Mouse (Mus musculus) cerebellum, adult 18-20 months (tissue): ENCODE measurements around the gene Colca2.

ENCODE experiments used
- DNase-seq, 2 experiments: peaks; one replicate each; pipeline ENCODE4 v3.0.0; 2021

Colca2 gene

GRCm38 (mm10) chr9:51271073-51271472, 7.3 kb downstream of the Colca2 start:
- DNase-seq: no peak

DNA sequence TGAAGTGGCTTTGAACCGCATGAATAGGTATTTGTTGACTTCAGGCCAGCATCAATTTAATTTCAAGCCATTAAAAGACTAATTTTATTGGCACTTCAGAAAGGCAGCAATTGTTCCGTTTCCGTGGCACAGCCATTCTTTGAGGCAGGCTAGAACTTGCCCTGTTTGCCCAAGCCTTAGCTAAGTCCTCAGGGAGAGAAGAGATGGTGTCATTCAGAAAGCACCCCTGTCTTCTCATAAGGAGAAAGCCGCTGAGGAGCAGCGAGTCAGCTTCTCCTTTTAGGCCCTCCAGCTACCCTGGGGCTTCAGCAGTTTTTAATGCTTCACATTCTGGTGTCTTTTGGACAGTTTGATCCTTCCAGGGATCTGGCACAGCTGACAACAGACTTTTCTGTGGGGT, 9.5 kb downstream of the Colca2 start:
- DNase-seq: no peak

GRCm38 (mm10) chr9:51258426-51258825, 19.9 kb downstream of the Colca2 start:
- no peak for DNase-seq

GRCm38 (mm10) chr9:51256780-51257502, 21.4 kb downstream of the Colca2 start:
- no peak for DNase-seq

GRCm38 (mm10) chr9:51238741-51239385, 39.5 kb downstream of the Colca2 start:
- no peak for DNase-seq

DNA sequence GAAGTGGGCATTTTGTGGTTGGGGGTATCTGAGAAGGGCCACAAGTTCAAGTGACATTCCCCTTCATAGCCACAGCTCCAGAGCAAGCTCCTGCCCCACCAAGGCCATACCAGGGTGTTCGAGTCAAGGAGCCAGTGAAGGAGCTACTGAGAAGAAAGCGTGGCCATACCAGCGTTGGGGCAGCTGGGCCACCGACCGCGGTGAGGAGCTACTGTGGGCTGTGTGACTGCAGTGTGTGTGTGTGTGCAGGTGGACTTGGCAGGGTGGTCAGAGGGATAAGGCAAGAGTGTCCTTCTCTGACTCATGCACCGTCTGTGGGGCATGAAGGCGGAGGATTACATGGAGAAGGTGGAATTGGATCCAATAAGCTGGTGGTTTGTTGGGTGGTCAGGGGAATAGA, 46.2 kb downstream of the Colca2 start:
- no peak for DNase-seq

DNA sequence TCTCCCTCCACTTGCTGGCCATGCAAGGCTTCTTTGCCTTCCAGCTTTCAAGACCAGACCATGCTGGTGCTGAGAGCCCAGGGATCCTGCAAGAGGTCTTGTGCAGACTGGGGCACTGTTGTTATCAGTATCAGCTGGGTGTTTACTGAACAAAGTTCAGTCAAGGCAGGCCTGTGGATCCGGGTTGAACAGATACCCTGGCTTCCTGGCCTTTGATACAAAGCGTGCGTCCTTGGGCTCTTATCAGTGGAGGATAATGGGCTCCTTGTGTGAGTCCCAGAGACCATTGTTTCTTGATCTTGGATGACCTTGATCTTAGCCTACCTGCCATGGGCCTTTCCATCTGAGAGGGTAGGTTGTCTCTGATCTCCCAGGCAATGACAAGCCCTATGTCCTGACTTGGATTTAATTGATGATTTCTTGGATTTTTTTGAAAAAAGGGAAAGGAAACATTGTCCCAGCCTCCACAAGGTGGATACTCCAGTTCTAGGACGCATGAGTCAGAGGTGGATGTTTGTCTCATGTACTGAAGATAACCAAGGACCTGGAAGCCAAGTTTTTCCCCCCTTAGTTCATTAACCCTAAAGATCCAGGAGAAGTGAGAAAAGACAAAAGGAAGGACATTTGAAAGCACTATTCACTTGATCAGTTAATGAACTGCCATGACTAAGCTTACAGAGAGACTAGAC, 47.5 kb downstream of the Colca2 start:
- no peak for DNase-seq

- no peak for DNase-seq
Measured at GRCm38 (mm10) chr9:51225636-51226166, 52.7 kb downstream of the Colca2 start.
